24 mouse cellular contexts compared by ENCODE assay signal in the genomic region with DNA sequence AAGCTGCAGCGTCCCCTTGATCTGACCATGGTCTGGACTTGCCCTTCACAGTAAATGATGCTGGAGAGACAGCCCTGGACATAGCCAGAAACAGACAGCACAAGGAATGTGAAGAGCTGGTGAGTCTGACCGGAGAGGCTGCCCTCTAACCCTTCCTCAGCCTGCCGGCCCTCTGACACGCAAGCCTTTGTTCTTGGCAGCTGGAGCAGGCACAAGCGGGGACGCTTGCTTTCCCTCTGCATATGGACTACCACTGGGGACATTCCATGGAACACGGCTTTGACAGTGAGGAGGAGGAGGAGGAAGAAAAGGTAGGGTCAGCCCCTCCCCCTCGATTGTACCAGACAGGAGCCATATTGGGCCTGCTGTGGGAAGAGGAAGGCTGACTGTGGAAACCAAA. TPM values are rescaled to one million over a fixed set of nuclear protein-coding genes. Genes with fewer than 3 reads are reported as not detected.
DNase-seq lines count a peak whose midpoint lies in the region; ATAC-seq lines count a peak whose summit lies in the region.
"Had no signal": no experiment of that assay in that cellular context is flagged by ENCODE, and none has a peak within 500 bp of the region (broad histone marks: within the 10 kb centered on the region; RNA-seq: fewer than 3 reads in every experiment).

No protein-coding gene starts in this region.

- H3K36me3 ChIP-seq in midbrain, embryonic 10.5 days, result peaks cover 13% of the 10 kb centered on the region; the same call in 1 of the 2 replicates
- no peaks in the 10 kb centered on the region for H3K36me3 ChIP-seq in midbrain, embryonic 16.5 days (ENCODE audit: control insufficient read depth, insufficient read depth, low read length)
- H3K36me3 ChIP-seq in neural tube, embryonic 15.5 days, result no peaks in the 10 kb centered on the region
- H3K36me3 ChIP-seq: forebrain, embryonic 12.5 days had no signal

- 30% methylated on average over 8 of the region's 8 CpGs for WGBS in midbrain, embryonic 10.5 days
- 29% methylated on average over 8 of the region's 8 CpGs for WGBS in midbrain, embryonic 16.5 days
- WGBS in neural tube, embryonic 15.5 days, result 43% methylated on average over 8 of the region's 8 CpGs

- no peak overlapping the region for H3K4me2 ChIP-seq in midbrain, embryonic 16.5 days (ENCODE audit: low read length)
- no peak overlapping the region for H3K4me2 ChIP-seq in neural tube, embryonic 15.5 days
- H3K4me2 ChIP-seq: embryonic facial prominence, embryonic 12.5 days; embryonic facial prominence, embryonic 15.5 days; forebrain, embryonic 12.5 days; heart, embryonic 11.5 days; hindbrain, embryonic 13.5 days had no signal

- H3K4me1 ChIP-seq in midbrain, embryonic 10.5 days, result peaks cover 50% of the 10 kb centered on the region
- H3K4me1 ChIP-seq in midbrain, embryonic 16.5 days (ENCODE audit: control insufficient read depth, insufficient read depth, low read length), result no peaks in the 10 kb centered on the region
- H3K4me1 ChIP-seq in neural tube, embryonic 15.5 days, result peaks cover under 1% of the 10 kb centered on the region; the same call in 1 of the 2 replicates

- H3K9me3 ChIP-seq in midbrain, embryonic 10.5 days (replicated peaks), result no peaks in the 10 kb centered on the region
- no peaks in the 10 kb centered on the region for H3K9me3 ChIP-seq in midbrain, embryonic 16.5 days (replicated peaks; ENCODE audit: control insufficient read depth, low read length, poor library complexity, severe bottlenecking)
- H3K9me3 ChIP-seq in neural tube, embryonic 15.5 days (replicated peaks), result no peaks in the 10 kb centered on the region
- H3K9me3 ChIP-seq: embryonic facial prominence, embryonic 12.5 days; embryonic facial prominence, embryonic 15.5 days; forebrain, embryonic 12.5 days; hindbrain, embryonic 13.5 days had no signal

- H3K9ac ChIP-seq in midbrain, embryonic 16.5 days (ENCODE audit: low read depth, low read length), result no peak overlapping the region
- no peak overlapping the region for H3K9ac ChIP-seq in neural tube, embryonic 15.5 days (replicated peaks)
- H3K9ac ChIP-seq: embryonic facial prominence, embryonic 12.5 days; embryonic facial prominence, embryonic 15.5 days; forebrain, embryonic 12.5 days; hindbrain, embryonic 13.5 days had no signal

- peaks cover 96% of the 10 kb centered on the region for H3K27me3 ChIP-seq in midbrain, embryonic 10.5 days (ENCODE audit: low read depth, poor library complexity, severe bottlenecking)
- H3K27me3 ChIP-seq in midbrain, embryonic 16.5 days (ENCODE audit: control insufficient read depth, insufficient read depth, low read depth, low read length), result peaks cover 16% of the 10 kb centered on the region
- H3K27me3 ChIP-seq in neural tube, embryonic 15.5 days (replicated peaks), result peaks cover 32% of the 10 kb centered on the region
- H3K27me3 ChIP-seq: Patski had no signal

- no peak for ATAC-seq in midbrain, embryonic 16.5 days
- no peak for ATAC-seq in neural tube, embryonic 15.5 days (ENCODE audit: low FRiP score)
- ATAC-seq: forebrain, embryonic 16.5 days; hindbrain, postnatal 0 days; inflammation-experienced regulatory T-cells, adult 6 months; intestine, embryonic 16.5 days; Patski had no signal

- H3K4me3 ChIP-seq in midbrain, embryonic 10.5 days, result no peak overlapping the region
- no peak overlapping the region for H3K4me3 ChIP-seq in midbrain, embryonic 16.5 days (ENCODE audit: low read depth, low read length)
- H3K4me3 ChIP-seq in neural tube, embryonic 15.5 days (replicated peaks), result no peak overlapping the region
- H3K4me3 ChIP-seq: embryonic facial prominence, embryonic 12.5 days; embryonic facial prominence, embryonic 15.5 days; forebrain, embryonic 12.5 days; gastrocnemius, adult 2 months; hindbrain, embryonic 13.5 days had no signal

- DNase-seq in embryo, embryonic 10 days (ENCODE audit: low spot score), result peak; percentile 67
- no peak for DNase-seq in embryo, embryonic 11 days
- peak; percentile 61 for DNase-seq in midbrain, embryonic 10.5 days (ENCODE audit: low spot score)
- peak; percentile 56 for DNase-seq in retina, embryonic 14.5 days (ENCODE audit: low spot score)
- no peak for DNase-seq in kidney, adult 9 months
- DNase-seq: adrenal gland, adult 2 months; adrenal gland, postnatal 14 days; cerebellum, adult 11-12 months; cerebellum, adult 8-10 months; cerebellum, postnatal 36 days; gastrocnemius, adult 2 months; gastrocnemius, postnatal 14 days had no signal

- peak overlapping the region; percentile 35 for H3K27ac ChIP-seq in midbrain, embryonic 10.5 days (replicated peaks)
- H3K27ac ChIP-seq in midbrain, embryonic 16.5 days (ENCODE audit: low read length), result no peak overlapping the region
- H3K27ac ChIP-seq in neural tube, embryonic 15.5 days (replicated peaks), result no peak overlapping the region
- H3K27ac ChIP-seq: embryonic facial prominence, embryonic 12.5 days; embryonic facial prominence, embryonic 15.5 days; forebrain, embryonic 12.5 days; gastrocnemius, adult 2 months; hindbrain, embryonic 13.5 days; hindbrain, postnatal 0 days had no signal

RNA-seq across cellular contexts. Expression of a gene that starts 6.6 kb away (rescaled TPM):
- polyA plus RNA-seq in midbrain, embryonic 10.5 days (2016; fragmentation: Nextera tagmentation; extraction: Ambion mirVana), result 0.79 and 0.81 TPM in 2 replicates
- polyA plus RNA-seq in midbrain, embryonic 16.5 days (2015; fragmentation: Nextera tagmentation; extraction: Ambion mirVana), result 0.67 and 1.2 TPM in 2 replicates
- polyA plus RNA-seq in neural tube, embryonic 15.5 days (2015; fragmentation: Nextera tagmentation; extraction: Ambion mirVana), result 2.2 and 2.5 TPM in 2 replicates

RNA-seq across cellular contexts. Expression of a gene that starts 34.8 kb away (rescaled TPM):
- polyA plus RNA-seq in midbrain, embryonic 10.5 days (2016; fragmentation: Nextera tagmentation; extraction: Ambion mirVana), result 6.0 and 7.1 TPM in 2 replicates
- 4.5 and 5.1 TPM in 2 replicates for polyA plus RNA-seq in midbrain, embryonic 16.5 days (2015; fragmentation: Nextera tagmentation; extraction: Ambion mirVana)
- 6.6 and 6.7 TPM in 2 replicates for polyA plus RNA-seq in neural tube, embryonic 15.5 days (2015; fragmentation: Nextera tagmentation; extraction: Ambion mirVana)

RNA-seq across cellular contexts. Expression of a gene that starts 43.5 kb away (rescaled TPM):
- 23.3 and 30.3 TPM in 2 replicates for polyA plus RNA-seq in midbrain, embryonic 10.5 days (2016; fragmentation: Nextera tagmentation; extraction: Ambion mirVana)
- polyA plus RNA-seq in midbrain, embryonic 16.5 days (2015; fragmentation: Nextera tagmentation; extraction: Ambion mirVana), result 42.8 and 43.3 TPM in 2 replicates
- 34.7 and 37.5 TPM in 2 replicates for polyA plus RNA-seq in neural tube, embryonic 15.5 days (2015; fragmentation: Nextera tagmentation; extraction: Ambion mirVana)

Comparison
In these comparisons a context has a peak if more than half of its experiments do, and no peak if none do; other contexts are left out.
1. DNase-seq: peak in embryo, embryonic 10 days (single experiment), midbrain, embryonic 10.5 days (single experiment) and retina, embryonic 14.5 days (single experiment); none in embryo, embryonic 11 days (single experiment) and kidney, adult 9 months (single experiment).